Mouse (Mus musculus): Measurements from ENCODE around the gene Zmat3.

GRCm38 (mm10) chr3:32364841-32365545 is 821 bp downstream of the Zmat3 start:
- TF ChIP-seq CTCF (IDR thresholded peaks at IDR 0.05; ENCODE audit: low read depth, low read length) (no peak), POLR2A (IDR thresholded peaks at IDR 0.05; ENCODE audit: insufficient read depth, low read length) (no peak)
